Mouse (Mus musculus) lung, postnatal 10 days (tissue): ENCODE results near the gene H2afj.
"Not testable (repeated sequence)": the region's sequence is repeated elsewhere in the genome, so short reads cannot be mapped to it uniquely, and the experiment has no call there.

Source experiments
- DNase-seq: peaks from one replicate; pipeline ENCODE4 v3.0.0; 2021

The H2afj gene

DNA sequence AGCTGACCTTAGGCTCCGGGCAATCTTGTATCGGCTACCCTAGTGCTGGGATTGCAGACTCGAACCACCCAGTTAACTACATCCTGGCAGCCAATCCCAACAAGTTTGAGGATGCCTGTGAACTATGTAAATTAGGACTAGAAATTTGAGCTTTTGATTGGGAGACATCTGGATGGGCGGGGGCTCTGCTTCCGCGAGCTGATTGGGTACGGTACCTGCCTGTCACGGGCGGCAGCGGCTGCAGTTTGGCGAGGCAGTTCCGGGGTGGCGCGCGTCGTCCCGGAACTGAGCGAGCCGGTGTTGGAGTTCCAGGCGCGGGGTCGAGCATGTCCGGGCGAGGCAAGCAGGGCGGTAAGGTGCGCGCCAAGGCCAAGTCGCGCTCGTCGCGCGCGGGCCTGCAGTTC lies at the start of gene H2afj:
TSS of gene H2afj (plus strand) at position 231 of the 404 bp plus-strand sequence.
- DNase-seq: peak; percentile 99

DNA sequence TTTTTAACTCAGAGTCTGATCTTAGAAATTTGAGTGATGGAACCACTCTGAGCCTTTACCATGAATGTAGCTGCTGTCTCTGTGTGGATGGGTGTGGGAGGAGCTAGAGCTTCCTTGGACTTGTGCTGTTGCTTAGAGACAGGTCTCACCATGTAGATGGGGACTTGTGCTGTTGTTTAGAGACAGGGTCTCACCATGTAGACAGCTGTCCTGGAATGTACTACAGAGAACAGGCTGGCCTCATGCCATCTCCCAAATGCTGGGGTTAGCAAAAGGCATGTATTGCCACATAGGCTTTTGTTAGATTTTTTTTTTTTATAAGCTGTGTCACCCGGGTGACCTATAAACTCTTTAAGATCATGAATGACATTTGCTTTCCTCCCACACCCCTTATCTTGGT lies 44.1 kb upstream of the H2afj start:
- DNase-seq: peak; percentile 56

DNA sequence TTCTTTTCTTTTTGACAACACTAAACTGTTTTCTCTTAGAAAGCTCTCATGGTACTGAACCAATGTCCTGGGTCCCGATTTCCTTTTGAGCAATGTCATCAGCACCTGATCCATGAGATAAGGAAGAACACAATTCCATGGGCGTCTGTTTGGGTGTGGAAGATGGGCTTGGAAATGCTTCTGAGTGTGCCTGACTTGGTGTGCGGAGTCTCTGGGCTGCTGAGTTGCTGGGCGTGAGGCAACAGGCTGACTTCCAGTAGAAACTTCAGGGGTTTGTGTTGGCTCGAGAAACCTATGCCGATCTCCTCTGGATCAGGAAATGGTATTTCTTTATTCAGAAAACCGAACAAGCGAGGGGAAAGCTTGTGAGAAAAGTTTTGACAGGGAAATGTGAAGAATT lies 38.9 kb upstream of the H2afj start:
- no peak for DNase-seq

DNA sequence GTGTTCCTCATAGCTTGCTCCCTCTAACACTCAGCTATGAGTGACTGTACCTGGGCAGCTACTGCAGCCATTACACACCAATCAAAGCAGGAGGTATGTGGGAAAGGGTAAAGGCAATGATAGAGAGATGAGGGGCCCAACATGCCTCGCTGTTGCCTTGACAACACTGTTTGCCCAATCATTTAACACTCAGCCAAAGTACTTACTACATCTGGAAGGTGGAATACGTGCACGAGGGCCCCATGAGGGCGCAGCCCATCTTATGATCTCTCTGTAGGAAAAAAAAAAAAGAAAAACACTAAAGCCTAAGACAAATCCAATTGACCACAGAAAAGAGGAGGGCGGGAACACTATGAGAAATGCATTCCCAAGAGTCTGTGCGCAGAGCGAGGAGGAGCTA lies 38.2 kb upstream of the H2afj start:
- DNase-seq: no peak

DNA sequence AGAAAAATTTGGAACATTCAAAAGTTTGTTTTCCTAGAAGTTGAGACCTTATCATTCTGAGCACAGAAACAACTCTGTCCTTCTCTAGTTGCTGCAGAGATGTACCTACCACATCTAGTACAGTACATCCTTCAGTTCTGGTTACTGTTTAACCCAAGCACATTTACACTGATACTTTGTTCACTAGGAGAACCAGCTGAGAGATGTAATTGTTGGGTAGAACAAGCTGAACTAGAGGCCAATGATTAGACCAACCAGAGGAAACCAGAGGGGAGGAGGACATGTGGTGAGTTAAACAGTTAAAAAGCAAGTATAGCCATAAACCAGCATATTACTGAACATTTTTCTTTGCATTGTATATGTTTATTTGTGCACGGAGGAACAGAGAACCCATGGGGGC lies 31.7 kb upstream of the H2afj start:
- DNase-seq: no peak

DNA sequence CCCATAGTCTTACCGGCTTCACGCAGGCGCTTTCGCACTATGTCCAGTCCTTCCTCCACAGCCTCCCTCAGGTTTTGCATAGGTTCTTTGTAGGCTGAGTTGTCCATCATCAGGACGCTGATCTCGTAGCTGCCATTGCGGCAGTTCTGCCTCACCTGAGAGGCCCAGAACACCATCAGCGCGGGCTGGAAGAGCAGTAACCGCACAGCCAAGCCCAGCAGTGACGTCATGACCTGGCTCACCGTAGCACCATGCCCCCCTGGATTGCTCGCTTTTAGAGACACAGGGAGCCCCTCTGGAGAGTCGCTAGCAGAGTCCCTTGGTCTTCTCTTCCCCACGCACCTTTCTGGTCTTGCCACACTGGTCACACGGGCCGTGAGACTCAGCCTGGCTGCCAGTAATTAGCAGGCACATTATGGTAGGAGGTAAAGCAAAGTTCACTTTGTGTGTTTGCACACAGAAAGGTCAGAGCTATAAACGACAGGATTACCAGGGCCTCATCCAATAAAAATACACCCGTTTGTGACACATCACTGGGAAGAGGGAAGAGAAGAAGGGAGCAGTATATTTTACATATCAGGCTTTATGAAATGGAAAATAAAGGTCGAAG lies 26.6 kb upstream of the H2afj start, which contains the start of gene Gucy2c:
TSS of gene Gucy2c (minus strand) at position 389 of the 610 bp plus-strand sequence.
- no peak for DNase-seq

DNA sequence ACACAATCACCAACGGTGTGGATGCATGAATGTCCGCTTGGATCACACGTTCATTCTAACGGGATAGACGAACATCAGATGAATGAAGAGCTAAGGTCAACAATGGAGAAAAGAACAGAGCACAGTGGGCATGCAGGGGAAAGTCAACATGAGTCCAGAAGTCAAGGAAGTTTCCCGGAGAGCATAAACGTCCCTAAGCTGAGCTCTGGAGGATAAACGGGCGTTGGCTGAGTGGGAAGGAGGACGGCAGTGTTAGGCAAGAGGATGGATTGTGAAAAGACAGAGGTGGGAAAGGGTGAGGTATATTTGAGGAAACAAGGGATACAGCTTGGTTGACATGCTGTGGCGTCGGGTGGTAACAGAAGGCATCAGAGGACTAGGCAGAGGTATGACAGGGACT lies 25.9 kb upstream of the H2afj start:
- no peak for DNase-seq

DNA sequence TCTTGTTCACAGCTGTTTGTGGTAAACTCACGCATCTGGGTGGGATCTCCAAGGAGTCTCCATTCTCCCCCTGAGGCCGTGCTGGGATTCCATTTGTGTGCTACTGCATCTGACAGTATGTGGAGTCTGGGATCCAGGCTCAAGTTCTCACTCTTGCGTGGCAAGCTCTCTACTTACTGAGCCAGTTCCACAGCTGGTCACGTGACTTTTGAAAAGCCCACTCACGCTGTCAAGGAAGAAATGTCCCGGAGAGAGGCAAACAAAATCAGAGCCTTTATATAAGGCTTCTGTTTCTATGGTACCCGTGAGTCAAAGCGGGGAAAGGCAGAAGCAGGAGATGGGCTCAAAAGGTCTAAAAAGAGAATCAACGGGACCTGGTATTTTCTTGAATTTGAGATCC lies 25.3 kb upstream of the H2afj start:
- DNase-seq: no peak

- DNase-seq: peak; percentile 91
Measured at GRCm38 (mm10) chr6:136789391-136789971, 18.6 kb upstream of the H2afj start.

DNA sequence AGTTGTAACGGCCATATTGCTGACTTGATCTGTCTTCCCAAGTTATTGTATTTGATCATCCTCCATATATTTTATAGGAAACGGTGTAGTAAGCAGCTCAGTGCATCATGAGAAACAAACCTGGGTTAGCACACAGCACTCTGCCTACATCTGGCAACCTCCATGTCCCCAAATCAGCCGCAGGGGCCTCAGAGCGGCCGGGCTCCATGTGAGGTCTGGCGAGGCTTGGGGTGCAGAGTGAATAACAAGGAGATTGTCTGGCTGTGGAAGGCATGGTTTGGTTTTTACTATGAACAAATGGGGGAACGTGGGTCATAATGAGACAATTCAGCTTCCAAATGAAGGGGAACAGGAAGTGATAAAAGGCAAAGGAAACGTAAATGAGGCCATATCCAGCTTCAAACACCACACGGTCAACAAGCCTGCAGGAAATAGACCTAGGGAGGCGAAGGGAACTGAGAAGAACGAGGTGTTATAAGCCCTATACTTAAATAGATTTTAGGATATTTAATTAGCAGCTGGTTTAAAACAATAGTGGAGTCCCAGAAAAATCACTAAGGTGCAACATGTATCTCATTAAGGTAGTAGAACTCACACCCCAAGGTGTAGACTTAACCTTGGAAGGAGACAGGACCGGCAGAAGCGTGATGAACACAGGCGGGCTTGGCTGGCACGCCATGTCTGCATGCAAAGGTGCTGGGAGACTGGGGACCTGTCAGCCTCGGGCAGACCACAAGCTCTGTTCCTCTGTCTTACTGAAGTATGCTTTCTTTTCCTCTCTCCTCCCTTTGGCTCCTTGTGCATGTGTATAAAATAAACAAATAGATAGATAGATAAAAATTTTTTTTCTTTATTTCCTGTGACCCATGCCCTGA lies 14.9 kb upstream of the H2afj start:
- DNase-seq: no peak

- no peak for DNase-seq
Measured at GRCm38 (mm10) chr6:136793831-136794525, 14.1 kb upstream of the H2afj start.

GRCm38 (mm10) chr6:136795110-136795509 lies 12.9 kb upstream of the H2afj start:
- no peak for DNase-seq

- no peak for DNase-seq
Measured at GRCm38 (mm10) chr6:136795850-136796249, 12.2 kb upstream of the H2afj start.

- DNase-seq: not testable (repeated sequence)
Measured at GRCm38 (mm10) chr6:136797874-136798693, 10.0 kb upstream of the H2afj start.

- no peak for DNase-seq
Measured at GRCm38 (mm10) chr6:136800710-136801109, 7.3 kb upstream of the H2afj start.

- no peak for DNase-seq
Measured at GRCm38 (mm10) chr6:136801274-136801673, 6.8 kb upstream of the H2afj start.

DNA sequence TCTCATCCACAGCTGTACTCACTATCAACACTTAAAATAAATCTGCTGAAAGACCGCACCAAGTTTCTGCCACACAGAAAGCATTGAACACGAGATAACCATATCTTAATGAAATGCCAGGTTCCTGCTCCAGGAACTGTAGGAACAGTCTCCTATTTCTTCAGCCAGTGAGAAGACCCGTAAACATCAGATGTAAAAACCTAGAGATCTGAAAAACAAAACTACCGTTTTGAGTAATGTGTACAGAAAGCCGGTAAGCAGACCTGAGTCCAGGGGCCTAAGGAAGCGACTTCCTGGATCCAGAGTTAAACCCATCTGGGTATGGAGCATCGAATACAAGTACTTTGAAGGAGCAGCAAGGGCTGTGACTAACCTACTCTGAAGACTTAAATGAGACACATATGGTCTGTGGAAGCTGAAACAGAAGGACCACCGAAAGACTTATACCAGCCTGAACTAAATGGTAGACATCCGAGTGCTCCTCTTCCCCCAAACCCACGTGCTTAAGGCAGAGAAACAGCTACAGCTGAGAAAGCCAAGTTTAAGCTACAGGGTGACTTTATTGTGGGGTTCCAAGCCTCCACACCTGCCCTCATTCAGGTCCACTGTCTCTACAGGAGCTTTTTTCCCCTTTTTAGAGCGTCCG lies 4.8 kb upstream of the H2afj start:
- DNase-seq: no peak

DNA sequence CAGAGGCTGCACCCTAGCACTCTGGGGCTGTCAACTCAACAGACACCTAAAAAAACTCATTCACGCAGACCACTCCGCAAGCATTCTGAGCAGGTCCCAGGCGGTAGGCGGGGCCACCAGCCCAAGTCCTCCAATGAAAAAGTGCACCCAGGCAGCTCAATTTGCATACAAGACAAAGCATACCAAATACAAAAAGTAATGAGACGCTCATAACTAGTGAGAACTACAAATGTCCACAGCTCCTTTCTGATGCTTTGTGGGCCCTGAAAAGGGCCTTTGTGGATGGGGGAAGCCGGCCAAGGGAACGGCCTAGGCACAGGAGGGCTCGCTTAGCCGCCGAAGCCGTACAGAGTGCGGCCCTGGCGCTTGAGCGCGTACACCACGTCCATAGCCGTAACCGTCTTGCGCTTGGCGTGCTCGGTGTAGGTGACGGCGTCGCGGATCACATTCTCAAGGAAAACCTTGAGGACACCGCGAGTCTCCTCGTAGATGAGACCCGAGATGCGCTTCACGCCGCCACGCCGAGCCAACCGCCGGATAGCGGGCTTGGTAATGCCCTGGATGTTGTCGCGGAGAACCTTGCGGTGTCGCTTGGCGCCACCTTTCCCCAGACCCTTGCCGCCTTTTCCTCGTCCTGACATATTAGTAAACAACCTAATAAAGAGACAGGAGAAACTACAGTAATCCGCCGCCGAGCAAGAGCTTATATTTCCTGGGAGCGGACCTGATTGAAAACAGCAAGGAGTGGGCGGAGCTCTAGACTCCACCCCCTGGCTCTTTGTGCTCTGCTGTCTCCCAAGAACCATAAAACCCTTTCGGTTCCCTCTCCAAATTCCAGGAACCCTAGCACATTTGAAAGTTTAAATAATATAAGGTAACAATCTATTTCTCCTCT lies 4.1 kb upstream of the H2afj start, which contains the start of gene Hist4h4:
TSS of gene Hist4h4 (minus strand) at position 677 of the 895 bp plus-strand sequence.
- peak; percentile 97 for DNase-seq

- no peak for DNase-seq
Measured at GRCm38 (mm10) chr6:136804705-136805408, 3.2 kb upstream of the H2afj start.

DNA sequence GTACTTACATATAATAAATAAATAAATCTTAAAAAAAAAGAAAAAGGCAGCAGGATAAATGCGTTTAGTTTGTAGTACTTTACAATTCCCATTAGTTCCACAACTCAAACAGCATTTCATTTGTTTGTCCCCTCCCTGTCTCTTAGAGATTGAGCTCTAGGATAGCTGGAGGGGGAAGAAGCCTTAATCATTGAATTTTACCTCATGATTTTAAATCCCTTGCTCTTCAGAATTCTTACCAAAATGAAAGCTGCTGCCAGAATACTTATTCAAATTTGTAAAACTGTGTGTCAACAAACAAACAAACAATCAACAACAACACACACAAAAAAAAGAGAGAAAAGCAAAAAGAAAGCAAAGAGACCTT lies 2.7 kb upstream of the H2afj start:
- no peak for DNase-seq
